Mouse (Mus musculus): ENCODE measurements around the gene Rabgef1. TPM values are rescaled to one million over a fixed set of nuclear protein-coding genes. Genes with fewer than 3 reads are reported as not detected.
A peak's percentile ranks its signal among the peaks of the same experiment; 100 is the strongest.

The Rabgef1 gene
- polyA plus RNA-seq, 1 experiment from 2014 or later = 23.7 TPM

DNA sequence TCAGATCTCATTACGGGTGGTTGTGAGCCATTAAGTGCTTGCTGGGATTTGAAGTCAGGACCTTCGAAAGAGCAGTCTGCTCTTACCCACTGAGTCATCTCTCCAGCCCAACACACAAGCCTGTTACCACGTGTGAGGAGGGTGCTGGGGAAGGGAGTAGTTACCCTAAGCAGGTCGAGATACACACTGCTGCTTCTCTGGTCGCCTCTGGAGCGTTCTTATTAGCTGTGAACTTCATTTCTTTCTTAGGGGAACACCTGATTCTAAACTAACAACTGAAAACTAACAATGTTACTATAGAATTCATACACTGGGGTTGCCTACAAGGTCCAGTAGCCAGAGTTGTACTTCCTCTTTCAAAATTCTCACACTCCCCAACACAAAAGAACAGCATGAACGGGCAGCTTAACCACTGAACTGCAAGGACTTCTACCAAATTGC is 11.8 kb upstream of the Rabgef1 start:
- Histone ChIP-seq H3K4me1 (ENCODE audit: control insufficient read depth, insufficient read depth, low read length) (no peaks in the 10 kb centered on the region), H3K4me2 (ENCODE audit: low read depth, severe bottlenecking) (no peak overlapping the region), H3K36me3 (ENCODE audit: control insufficient read depth, insufficient read depth, low read length) (no peaks in the 10 kb centered on the region), H3K4me3 (ENCODE audit: low read depth, low read length) (no peak overlapping the region), H3K27me3 (ENCODE audit: control insufficient read depth, insufficient read depth, low read length) (no peaks in the 10 kb centered on the region), H3K27ac (replicated peaks; ENCODE audit: low read depth, low read length) (no peak overlapping the region), H3K9me3 (ENCODE audit: control insufficient read depth, low read length) (no peaks in the 10 kb centered on the region), H3K9ac (ENCODE audit: low read length) (no peak overlapping the region)
- no peak for DNase-seq (ENCODE audit: low spot score)
- WGBS = 72% methylated on average over 7 of the region's 7 CpGs
- no peak for ATAC-seq (ENCODE audit: insufficient number of reproducible peaks, low FRiP score, low TSS enrichment, low read depth)

DNA sequence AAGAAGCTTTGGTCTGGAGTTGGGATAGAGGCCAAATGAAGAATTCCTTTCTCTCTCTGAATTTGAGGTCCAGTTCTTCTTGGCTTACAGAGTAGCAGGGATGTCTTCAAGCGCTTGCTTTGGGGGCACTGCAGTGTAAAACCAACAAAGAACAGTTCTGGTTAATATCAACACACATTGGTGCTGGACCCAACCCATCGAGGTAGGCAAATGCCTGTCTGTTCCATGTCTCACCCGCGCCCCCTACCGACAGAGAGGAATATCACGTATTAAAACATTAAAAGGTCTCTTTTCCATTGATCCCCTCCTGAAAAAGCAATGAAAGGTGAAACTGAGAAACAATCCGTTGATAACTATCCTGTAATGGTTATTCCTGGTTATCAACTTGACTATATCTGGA is 7.9 kb upstream of the Rabgef1 start:
- H3K9ac ChIP-seq (ENCODE audit: low read length) = no peak overlapping the region
- no peak overlapping the region for H3K4me2 ChIP-seq (ENCODE audit: low read depth, severe bottlenecking)
- H3K4me1 ChIP-seq (ENCODE audit: control insufficient read depth, insufficient read depth, low read length) = no peaks in the 10 kb centered on the region
- H3K4me3 ChIP-seq (ENCODE audit: low read depth, low read length) = no peak overlapping the region
- ATAC-seq (ENCODE audit: insufficient number of reproducible peaks, low FRiP score, low TSS enrichment, low read depth) (no peak), DNase-seq (ENCODE audit: low spot score) (peak; percentile 84)
- 2% methylated on average over 7 of the region's 7 CpGs for WGBS
- H3K27me3 ChIP-seq (ENCODE audit: control insufficient read depth, insufficient read depth, low read length) = no peaks in the 10 kb centered on the region
- no peaks in the 10 kb centered on the region for H3K36me3 ChIP-seq (ENCODE audit: control insufficient read depth, insufficient read depth, low read length)
- no peak overlapping the region for H3K27ac ChIP-seq (replicated peaks; ENCODE audit: low read depth, low read length)
- no peaks in the 10 kb centered on the region for H3K9me3 ChIP-seq (ENCODE audit: control insufficient read depth, low read length)

DNA sequence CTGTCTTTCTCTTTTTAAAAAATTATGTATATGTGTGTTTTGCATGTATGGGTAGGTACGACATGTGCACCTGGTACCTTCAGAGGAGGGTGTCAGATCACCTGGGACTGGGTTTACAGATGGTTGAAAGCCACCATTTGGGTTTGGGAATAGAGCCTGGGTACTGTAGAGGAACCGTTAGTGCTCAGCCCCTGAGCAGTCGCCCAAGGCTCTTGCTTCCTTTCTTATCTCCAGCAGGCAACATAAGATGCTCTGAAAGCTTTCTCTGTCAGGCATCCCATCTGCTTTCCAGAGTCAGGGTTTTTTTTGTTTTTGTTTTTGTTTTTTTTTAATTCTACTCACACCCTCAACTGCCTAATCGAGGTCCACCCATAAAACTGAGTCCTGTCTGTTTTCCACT is 6.4 kb upstream of the Rabgef1 start:
- ATAC-seq (ENCODE audit: insufficient number of reproducible peaks, low FRiP score, low TSS enrichment, low read depth) (no peak), DNase-seq (ENCODE audit: low spot score) (no peak)
- no peak overlapping the region for H3K4me2 ChIP-seq (ENCODE audit: low read depth, severe bottlenecking)
- H3K36me3 ChIP-seq (ENCODE audit: control insufficient read depth, insufficient read depth, low read length) = no peaks in the 10 kb centered on the region
- no peaks in the 10 kb centered on the region for H3K27me3 ChIP-seq (ENCODE audit: control insufficient read depth, insufficient read depth, low read length)
- H3K4me3 ChIP-seq (ENCODE audit: low read depth, low read length) = no peak overlapping the region
- H3K9ac ChIP-seq (ENCODE audit: low read length) = no peak overlapping the region
- H3K9me3 ChIP-seq (ENCODE audit: control insufficient read depth, low read length) = no peaks in the 10 kb centered on the region
- WGBS = 73% methylated on average over 4 of the region's 4 CpGs
- H3K4me1 ChIP-seq (ENCODE audit: control insufficient read depth, insufficient read depth, low read length) = no peaks in the 10 kb centered on the region
- H3K27ac ChIP-seq (replicated peaks; ENCODE audit: low read depth, low read length) = no peak overlapping the region

DNA sequence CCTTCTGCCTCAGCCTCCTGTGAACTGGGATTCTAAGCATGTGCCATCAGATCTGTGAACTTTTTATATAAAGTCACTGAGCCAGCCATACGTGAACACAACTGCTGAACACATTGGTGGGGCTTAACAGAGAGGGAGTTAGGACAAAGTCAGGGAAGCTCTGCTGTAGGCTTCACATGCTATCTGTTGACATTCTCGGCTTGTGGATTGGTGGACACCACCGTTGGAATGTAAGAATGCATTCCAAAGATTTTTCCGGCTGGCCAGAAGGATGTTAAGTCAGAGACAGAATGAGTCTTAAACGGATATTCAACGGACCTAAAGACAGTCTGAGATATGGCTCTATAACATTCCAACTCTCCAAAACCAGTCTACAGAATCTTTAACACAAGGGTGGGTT is 2.5 kb upstream of the Rabgef1 start:
- Histone ChIP-seq H3K9me3 (ENCODE audit: control insufficient read depth, low read length) (no peaks in the 10 kb centered on the region), H3K4me1 (ENCODE audit: control insufficient read depth, insufficient read depth, low read length) (peaks cover 7% of the 10 kb centered on the region), H3K4me2 (ENCODE audit: low read depth, severe bottlenecking) (no peak overlapping the region), H3K9ac (ENCODE audit: low read length) (no peak overlapping the region), H3K27me3 (ENCODE audit: control insufficient read depth, insufficient read depth, low read length) (no peaks in the 10 kb centered on the region), H3K27ac (replicated peaks; ENCODE audit: low read depth, low read length) (no peak overlapping the region), H3K4me3 (ENCODE audit: low read depth, low read length) (no peak overlapping the region), H3K36me3 (ENCODE audit: control insufficient read depth, insufficient read depth, low read length) (no peaks in the 10 kb centered on the region)
- 78% methylated on average over 6 of the region's 6 CpGs for WGBS
- ATAC-seq (ENCODE audit: insufficient number of reproducible peaks, low FRiP score, low TSS enrichment, low read depth) (no peak), DNase-seq (ENCODE audit: low spot score) (no peak)

DNA sequence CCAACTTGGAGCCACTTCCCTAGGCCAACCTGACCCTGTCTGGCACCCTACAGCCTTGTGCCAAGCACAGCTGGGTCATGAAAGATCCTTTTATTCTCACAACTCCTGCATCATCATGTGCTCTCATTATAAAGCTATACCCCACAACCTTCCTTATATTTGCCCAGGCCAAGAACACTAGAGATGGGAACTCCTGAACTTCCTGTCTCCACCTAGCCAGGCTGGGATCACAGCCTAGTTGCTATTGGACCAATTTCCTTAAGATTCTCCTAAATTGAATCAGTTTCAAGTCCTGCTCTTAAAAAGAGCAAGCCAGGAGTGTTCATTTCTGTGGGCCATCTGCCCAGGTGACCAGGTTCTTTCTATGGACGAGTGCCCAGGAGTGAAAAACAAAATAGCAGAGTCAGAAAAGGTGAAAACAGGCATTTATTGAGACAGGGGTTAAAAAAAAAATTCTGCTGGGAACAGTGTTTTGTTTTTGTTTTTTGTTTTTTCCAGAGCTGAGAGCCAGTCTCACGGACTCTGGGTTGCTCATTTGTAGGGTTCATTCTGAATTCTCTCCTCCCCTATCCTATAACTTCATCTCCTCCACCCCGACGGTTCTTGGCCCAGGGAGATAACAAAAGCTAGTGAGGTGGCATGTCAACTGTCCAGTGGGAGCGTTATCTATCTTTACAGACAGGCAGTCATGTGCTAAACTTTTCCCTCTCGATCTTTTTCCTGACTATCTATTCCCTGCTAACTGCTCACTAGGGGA is 754 bp upstream of the Rabgef1 start:
- DNase-seq (ENCODE audit: low spot score) (no peak), ATAC-seq (ENCODE audit: insufficient number of reproducible peaks, low FRiP score, low TSS enrichment, low read depth) (no peak)
- H3K36me3 ChIP-seq (ENCODE audit: control insufficient read depth, insufficient read depth, low read length) = no peaks in the 10 kb centered on the region; the same call in 1 of the 2 replicates
- 16% methylated on average over 6 of the region's 6 CpGs for WGBS
- H3K4me2 ChIP-seq (ENCODE audit: low read depth, severe bottlenecking) = peak overlapping the region; percentile 63
- no peaks in the 10 kb centered on the region for H3K9me3 ChIP-seq (ENCODE audit: control insufficient read depth, low read length)
- H3K4me1 ChIP-seq (ENCODE audit: control insufficient read depth, insufficient read depth, low read length) = peaks cover 7% of the 10 kb centered on the region
- peak overlapping the region; percentile 84 for H3K9ac ChIP-seq (ENCODE audit: low read length)
- H3K27me3 ChIP-seq (ENCODE audit: control insufficient read depth, insufficient read depth, low read length) = no peaks in the 10 kb centered on the region
- H3K27ac ChIP-seq (replicated peaks; ENCODE audit: low read depth, low read length) = peak overlapping the region; percentile 77; the same call in 1 of the 2 replicates
- H3K4me3 ChIP-seq (ENCODE audit: low read depth, low read length) = peak overlapping the region; percentile 91

DNA sequence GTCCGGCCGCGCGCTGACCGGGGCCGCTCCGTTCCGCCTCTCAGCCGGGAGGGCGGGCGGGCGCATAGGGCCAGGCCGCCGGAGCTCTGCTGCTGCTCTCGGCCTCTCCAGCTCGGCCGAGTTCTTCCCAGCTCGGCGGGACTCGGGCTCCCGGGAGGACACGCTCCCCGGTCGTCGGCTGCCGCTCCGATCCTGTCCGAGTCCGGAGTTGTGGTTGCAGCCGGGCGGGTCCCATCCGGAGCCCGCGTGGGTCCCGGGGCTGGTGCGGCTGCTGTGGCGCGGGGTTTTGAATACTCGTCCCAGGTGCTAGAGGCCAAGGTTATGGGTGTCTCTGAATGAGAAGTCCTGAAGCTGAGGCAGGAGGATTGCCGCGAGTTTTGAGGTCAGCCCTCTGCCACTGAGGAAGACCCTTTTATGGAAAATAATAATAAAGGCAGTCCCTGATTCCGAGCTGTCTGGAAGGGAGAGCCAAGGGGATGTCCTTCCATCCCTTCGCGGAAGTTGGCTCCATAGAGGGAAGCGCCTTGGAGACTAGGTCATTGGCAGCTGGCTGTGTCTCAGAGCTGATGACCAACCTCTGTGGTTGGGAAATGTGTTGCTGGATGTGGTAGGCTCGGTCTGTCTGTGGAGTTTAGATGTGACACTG is 481 bp downstream of the Rabgef1 start:
- 0 out of 2 replicates have a peak overlapping the region, but pooled peaks have one; percentile 36 for H3K27ac ChIP-seq (replicated peaks; ENCODE audit: low read depth, low read length)
- peaks cover 7% of the 10 kb centered on the region for H3K4me1 ChIP-seq (ENCODE audit: control insufficient read depth, insufficient read depth, low read length)

DNA sequence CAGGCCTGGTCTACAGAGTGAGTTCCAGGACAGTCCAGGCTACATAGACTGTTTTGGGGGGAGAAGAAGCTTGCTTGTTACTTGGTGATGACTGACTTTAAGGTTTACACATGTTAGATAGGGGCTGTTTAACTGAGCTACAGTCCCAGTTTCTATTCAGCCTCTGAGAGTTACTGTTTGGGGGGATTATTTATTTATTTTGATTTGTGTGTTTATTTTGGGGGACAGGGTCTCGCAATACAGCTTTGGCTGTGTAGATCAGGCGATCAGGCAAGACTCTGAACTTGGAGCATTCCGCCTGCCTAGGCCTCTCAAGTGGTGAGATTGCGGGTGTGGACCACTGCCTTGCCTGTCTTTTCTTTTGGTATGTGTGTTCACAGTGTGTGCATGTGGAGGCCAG is 1.4 kb downstream of the Rabgef1 start:
- no peaks in the 10 kb centered on the region for H3K9me3 ChIP-seq (ENCODE audit: control insufficient read depth, low read length)
- H3K4me1 ChIP-seq (ENCODE audit: control insufficient read depth, insufficient read depth, low read length) = peaks cover 7% of the 10 kb centered on the region
- H3K36me3 ChIP-seq (ENCODE audit: control insufficient read depth, insufficient read depth, low read length) = peaks cover 2% of the 10 kb centered on the region; the same call in 1 of the 2 replicates
- no peaks in the 10 kb centered on the region for H3K27me3 ChIP-seq (ENCODE audit: control insufficient read depth, insufficient read depth, low read length)
- ATAC-seq (ENCODE audit: insufficient number of reproducible peaks, low FRiP score, low TSS enrichment, low read depth) (no peak), DNase-seq (ENCODE audit: low spot score) (no peak)
- no peak overlapping the region; the same call in 1 of the 2 replicates for H3K4me2 ChIP-seq (ENCODE audit: low read depth, severe bottlenecking)
- H3K9ac ChIP-seq (ENCODE audit: low read length) = no peak overlapping the region
- H3K27ac ChIP-seq (replicated peaks; ENCODE audit: low read depth, low read length) = no peak overlapping the region
- 93% methylated on average over 4 of the region's 4 CpGs for WGBS
- no peak overlapping the region for H3K4me3 ChIP-seq (ENCODE audit: low read depth, low read length)

More for the DNA sequence above, 481 bp downstream of the Rabgef1 start:
- no peaks in the 10 kb centered on the region for H3K9me3 ChIP-seq (ENCODE audit: control insufficient read depth, low read length)
- peak overlapping the region; percentile 63 for H3K4me2 ChIP-seq (ENCODE audit: low read depth, severe bottlenecking)
- peak overlapping the region; percentile 84 for H3K9ac ChIP-seq (ENCODE audit: low read length)
- H3K36me3 ChIP-seq (ENCODE audit: control insufficient read depth, insufficient read depth, low read length) = peaks cover 2% of the 10 kb centered on the region; the same call in 1 of the 2 replicates
- 2% methylated on average over 36 of the region's 46 CpGs for WGBS
- ATAC-seq (ENCODE audit: insufficient number of reproducible peaks, low FRiP score, low TSS enrichment, low read depth) = no peak; the same call in 1 of the 2 replicates
- H3K27me3 ChIP-seq (ENCODE audit: control insufficient read depth, insufficient read depth, low read length) = no peaks in the 10 kb centered on the region
- H3K4me3 ChIP-seq (ENCODE audit: low read depth, low read length) = peak overlapping the region; percentile 91
- peak; percentile 68 for DNase-seq (ENCODE audit: low spot score)

DNA sequence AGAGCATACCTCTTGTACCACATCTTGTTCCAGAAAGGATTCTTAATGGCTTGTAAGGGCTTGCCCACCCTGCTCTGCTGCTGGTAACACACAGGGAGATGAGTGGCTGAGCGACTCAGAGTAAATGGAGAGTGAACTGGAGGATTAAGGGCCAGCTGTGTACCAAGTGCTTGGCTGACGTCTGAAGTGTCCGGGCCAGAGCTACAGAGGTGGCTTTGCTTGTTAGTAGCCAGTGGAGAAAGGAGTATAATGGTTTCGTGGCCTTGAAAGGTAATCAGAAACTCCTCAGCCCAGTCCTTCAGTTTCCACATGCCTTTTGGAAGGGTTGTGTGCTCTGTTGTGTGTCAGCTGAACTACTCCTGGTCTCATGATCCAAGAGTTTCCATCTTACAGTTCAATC is 6.3 kb downstream of the Rabgef1 start:
- WGBS = 58% methylated on average over 4 of the region's 4 CpGs
- no peak for ATAC-seq (ENCODE audit: insufficient number of reproducible peaks, low FRiP score, low TSS enrichment, low read depth)
- Histone ChIP-seq H3K27me3 (ENCODE audit: control insufficient read depth, insufficient read depth, low read length) (no peaks in the 10 kb centered on the region), H3K4me3 (ENCODE audit: low read depth, low read length) (no peak overlapping the region), H3K9me3 (ENCODE audit: control insufficient read depth, low read length) (no peaks in the 10 kb centered on the region), H3K27ac (replicated peaks; ENCODE audit: low read depth, low read length) (no peak overlapping the region), H3K4me1 (ENCODE audit: control insufficient read depth, insufficient read depth, low read length) (peaks cover 2% of the 10 kb centered on the region; the same call in 1 of the 2 replicates), H3K36me3 (ENCODE audit: control insufficient read depth, insufficient read depth, low read length) (peaks cover 2% of the 10 kb centered on the region; the same call in 1 of the 2 replicates), H3K9ac (ENCODE audit: low read length) (no peak overlapping the region), H3K4me2 (ENCODE audit: low read depth, severe bottlenecking) (no peak overlapping the region)
- DNase-seq (ENCODE audit: low spot score) = no peak
